In the genomic region with DNA sequence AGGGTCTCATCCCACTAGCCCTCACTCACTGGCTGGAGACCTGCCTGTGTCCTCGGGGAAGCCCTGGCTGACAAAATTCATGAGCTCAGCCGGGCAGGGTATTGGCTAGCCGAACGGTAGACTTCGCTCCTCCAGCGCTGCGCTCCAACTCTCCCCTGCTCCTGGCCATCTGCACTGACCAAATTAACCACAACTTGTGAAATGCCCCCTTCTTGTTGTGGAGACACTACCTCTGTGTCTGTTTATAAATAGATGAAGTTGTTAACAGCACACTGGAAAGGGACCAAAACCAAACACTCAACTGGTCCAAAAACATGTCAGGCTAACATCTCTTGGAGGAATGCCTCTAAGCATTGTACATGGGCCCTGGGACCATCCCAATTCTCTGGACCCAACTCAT, we compare ENCODE assay signal across 15 mouse cellular contexts. TPM values are rescaled to one million over a fixed set of nuclear protein-coding genes. Genes with fewer than 3 reads are reported as not detected.
DNase-seq lines count a peak whose midpoint lies in the region; ATAC-seq lines count a peak whose summit lies in the region.
"Had no signal": no experiment of that assay in that cellular context is flagged by ENCODE, and none has a peak within 500 bp of the region (broad histone marks: within the 10 kb centered on the region; RNA-seq: fewer than 3 reads in every experiment).

No protein-coding gene starts in this region.

- intact Hi-C loops in heart, postnatal 10 days (cut with DNase I), result no loop called here
- intact Hi-C loops in heart, postnatal 25 days (cut with DNase I), result no loop called here

- DNase-seq in heart, postnatal 10 days, result peak; percentile 27 to 33
- no peak for DNase-seq in heart, postnatal 25 days (ENCODE audit: low spot score)
- DNase-seq in 3T3-L1 (ENCODE audit: low read depth, low spot score), result peak; percentile 71
- peak; percentile 28 for DNase-seq in adipocyte (ENCODE audit: low spot score)
- DNase-seq in embryo, embryonic 10 days (ENCODE audit: low spot score), result no peak
- DNase-seq: kidney, postnatal 14 days; liver, embryonic 13.5 days had no signal

- H3K4me1 ChIP-seq in hindbrain, embryonic 16.5 days (ENCODE audit: control insufficient read depth, insufficient read depth, low read depth, low read length), result peaks cover 28% of the 10 kb centered on the region
- peaks cover 12% of the 10 kb centered on the region for H3K4me1 ChIP-seq in kidney, embryonic 15.5 days
- H3K4me1 ChIP-seq: liver, embryonic 13.5 days had no signal

- H3K9ac ChIP-seq in hindbrain, embryonic 16.5 days (ENCODE audit: low read depth, low read length), result no peak overlapping the region
- H3K9ac ChIP-seq in kidney, embryonic 15.5 days, result no peak overlapping the region
- H3K9ac ChIP-seq: intestine, embryonic 15.5 days; liver, embryonic 13.5 days had no signal

- H3K4me3 ChIP-seq in hindbrain, embryonic 16.5 days (ENCODE audit: low read length), result no peak overlapping the region
- no peak overlapping the region for H3K4me3 ChIP-seq in kidney, embryonic 15.5 days (replicated peaks)
- H3K4me3 ChIP-seq: intestine, embryonic 15.5 days; limb, embryonic 10.5 days; liver, embryonic 13.5 days had no signal

- H3K27ac ChIP-seq in hindbrain, embryonic 16.5 days (ENCODE audit: low read depth, low read length), result no peak overlapping the region
- H3K27ac ChIP-seq in kidney, embryonic 15.5 days, result no peak overlapping the region
- H3K27ac ChIP-seq: intestine, embryonic 15.5 days; liver, embryonic 13.5 days; macrophage had no signal

- H3K27me3 ChIP-seq in hindbrain, embryonic 16.5 days (replicated peaks; ENCODE audit: control insufficient read depth, insufficient read depth, low read length), result no peaks in the 10 kb centered on the region
- H3K27me3 ChIP-seq in kidney, embryonic 15.5 days, result no peaks in the 10 kb centered on the region
- H3K27me3 ChIP-seq: intestine, embryonic 15.5 days; liver, embryonic 13.5 days had no signal

- no peak overlapping the region for H3K4me2 ChIP-seq in hindbrain, embryonic 16.5 days (ENCODE audit: low read length)
- H3K4me2 ChIP-seq in kidney, embryonic 15.5 days, result no peak overlapping the region
- H3K4me2 ChIP-seq: intestine, embryonic 15.5 days; liver, embryonic 13.5 days had no signal

- 42% methylated on average over 7 of the region's 7 CpGs for WGBS in hindbrain, embryonic 16.5 days
- 85% methylated on average over 7 of the region's 7 CpGs for WGBS in kidney, embryonic 15.5 days

- H3K9me3 ChIP-seq in hindbrain, embryonic 16.5 days (ENCODE audit: control insufficient read depth, low read length), result no peaks in the 10 kb centered on the region
- H3K9me3 ChIP-seq in kidney, embryonic 15.5 days (replicated peaks), result no peaks in the 10 kb centered on the region
- H3K9me3 ChIP-seq: intestine, embryonic 15.5 days; limb, embryonic 10.5 days; liver, embryonic 13.5 days had no signal

- peaks cover 2% of the 10 kb centered on the region; the same call in 1 of the 2 replicates for H3K36me3 ChIP-seq in hindbrain, embryonic 16.5 days (ENCODE audit: control insufficient read depth, insufficient read depth, low read length)
- H3K36me3 ChIP-seq in kidney, embryonic 15.5 days, result no peaks in the 10 kb centered on the region
- H3K36me3 ChIP-seq: intestine, embryonic 15.5 days; liver, embryonic 13.5 days had no signal

- peak; percentile 29; the same call in 1 of the 2 replicates for ATAC-seq in hindbrain, embryonic 16.5 days
- no peak for ATAC-seq in kidney, embryonic 15.5 days (replicated peaks; ENCODE audit: low FRiP score)
- ATAC-seq: activated CD4-positive, CD25-positive, alpha-beta regulatory T cell, adult 4 months; CD4-positive, CD25-positive, alpha-beta regulatory T cell, adult 4 months; intestine, embryonic 15.5 days had no signal

RNA-seq across cellular contexts. Expression of a gene that starts 42.2 kb away (rescaled TPM):
- total RNA-seq in heart, postnatal 10 days (2021), result 10 to 100 TPM; 36.4 to 36.5 TPM
- total RNA-seq in heart, postnatal 25 days (2021), result 10 to 100 TPM; 12.4 to 14.9 TPM
- polyA plus RNA-seq in hindbrain, embryonic 16.5 days (2015; fragmentation: Nextera tagmentation; extraction: Ambion mirVana), result 1,907 and 2,195 TPM in 2 replicates
- polyA plus RNA-seq in kidney, embryonic 15.5 days (2015; fragmentation: Nextera tagmentation; extraction: Ambion mirVana), result 52.1 and 76.4 TPM in 2 replicates
- total RNA-seq: common myeloid progenitor, adult 5-6 weeks had no signal

Comparison
In these comparisons a context has a peak if more than half of its experiments do, and no peak if none do; other contexts are left out.
1. DNase-seq: peak in heart, postnatal 10 days (2 of 2), 3T3-L1 (single experiment) and adipocyte (single experiment); none in heart, postnatal 25 days (single experiment) and embryo, embryonic 10 days (single experiment).